Mouse (Mus musculus): ENCODE measurements around the gene Mpi. TPM values are rescaled to one million over a fixed set of nuclear protein-coding genes. Genes with fewer than 3 reads are reported as not detected.

Gene Mpi
- total and polyA plus RNA-seq, 3 experiments, result 29.0 to 41.8 (median 35.6) TPM

GRCm38 (mm10) chr9:57561711-57562099, 9.1 kb upstream of the Mpi start:
- DNase-seq, result no peak

GRCm38 (mm10) chr9:57560861-57561710, 8.5 kb upstream of the Mpi start, which contains the start of gene Scamp2:
Gene Scamp2 (plus strand): TSS chr9:57560943.
- peak; percentile 98 for DNase-seq

DNA sequence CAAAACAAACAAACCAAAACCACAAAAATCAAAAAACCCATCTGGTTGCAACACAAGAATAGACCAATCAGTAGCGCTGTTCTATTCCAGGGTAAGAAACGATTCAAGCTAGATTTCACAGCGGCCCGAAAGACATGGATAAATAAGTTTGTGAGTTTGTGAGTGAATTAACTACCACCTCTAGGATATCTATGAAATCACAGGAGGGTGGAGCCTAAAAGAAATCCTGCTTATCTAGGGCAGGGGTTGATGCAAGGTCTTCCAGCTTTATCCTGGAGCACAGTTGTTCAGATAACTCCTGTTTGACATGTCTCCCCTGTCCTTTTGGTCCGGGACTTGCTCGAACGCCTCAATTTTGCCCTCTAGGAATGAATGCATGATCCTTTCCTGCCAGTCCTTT, 7.7 kb upstream of the Mpi start:
- no peak for DNase-seq

GRCm38 (mm10) chr9:57559568-57559967, 7.0 kb upstream of the Mpi start:
- DNase-seq, result no peak

GRCm38 (mm10) chr9:57558625-57559024, 6.1 kb upstream of the Mpi start:
- no peak for DNase-seq

- DNase-seq, result no peak
Observed at GRCm38 (mm10) chr9:57557215-57557614, 4.7 kb upstream of the Mpi start.

- no peak for DNase-seq
Observed at GRCm38 (mm10) chr9:57554753-57555152, 2.2 kb upstream of the Mpi start.

DNA sequence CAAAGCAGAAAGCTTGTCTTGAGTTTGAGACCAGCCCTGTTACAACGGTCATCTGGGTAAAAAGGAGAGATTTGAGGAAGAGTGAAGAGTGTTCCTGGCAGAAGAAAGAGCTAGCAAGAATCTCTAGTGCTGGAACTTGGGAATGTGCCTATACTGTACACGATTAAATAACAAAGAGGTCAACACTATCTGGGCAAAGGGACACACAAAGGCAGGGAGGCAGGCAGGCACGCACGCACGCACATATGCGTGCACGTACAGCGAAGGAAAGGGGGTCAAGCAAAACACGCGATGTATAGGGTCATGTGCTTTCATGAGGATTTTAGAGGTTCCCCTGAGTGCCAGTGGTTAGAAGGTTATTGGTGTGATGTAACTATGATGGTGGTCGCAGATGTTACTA, 556 bp upstream of the Mpi start:
- no peak for DNase-seq

GRCm38 (mm10) chr9:57550126-57550862, 2.3 kb downstream of the Mpi start:
- peak; percentile 80 for DNase-seq

DNA sequence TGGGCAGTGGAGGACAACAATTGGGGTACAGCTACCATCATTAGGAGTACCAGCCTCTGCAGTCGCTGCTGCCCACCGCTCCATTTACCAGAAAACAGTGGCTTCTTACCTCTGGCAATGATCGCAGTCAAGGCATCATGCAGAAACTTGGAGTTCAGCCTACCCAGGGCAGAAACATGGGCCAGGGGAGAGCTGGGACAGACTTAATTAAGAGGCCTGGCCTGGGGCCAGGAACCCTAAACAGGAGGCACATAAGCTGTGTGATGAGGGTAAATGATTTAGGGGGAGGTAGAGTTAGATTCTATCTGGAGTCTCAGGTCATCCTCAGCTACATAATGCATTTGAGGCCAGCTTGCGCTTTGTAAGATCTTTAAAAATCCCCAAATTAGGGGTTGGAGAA, 3.4 kb downstream of the Mpi start:
- DNase-seq, result no peak

DNA sequence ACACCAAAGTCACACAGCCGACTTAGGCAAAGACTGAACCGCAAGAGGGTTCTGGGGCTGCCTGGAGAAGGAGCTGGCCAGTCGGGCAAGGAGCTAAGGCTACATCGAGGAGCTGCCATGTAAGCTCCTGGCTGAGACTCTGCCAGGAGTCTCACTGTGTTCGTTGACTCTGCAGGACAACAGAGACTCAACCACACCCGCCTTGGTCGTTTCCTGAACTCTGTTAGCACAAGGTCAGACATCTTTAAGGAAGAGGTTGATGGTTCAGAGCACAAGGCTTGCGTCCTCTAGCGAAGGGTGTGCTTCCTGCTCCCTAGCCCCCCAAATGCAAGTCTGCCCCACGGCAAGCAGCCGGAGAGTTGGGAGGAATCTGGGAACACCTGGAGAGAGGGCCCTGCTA, 4.7 kb downstream of the Mpi start:
- no peak for DNase-seq

DNA sequence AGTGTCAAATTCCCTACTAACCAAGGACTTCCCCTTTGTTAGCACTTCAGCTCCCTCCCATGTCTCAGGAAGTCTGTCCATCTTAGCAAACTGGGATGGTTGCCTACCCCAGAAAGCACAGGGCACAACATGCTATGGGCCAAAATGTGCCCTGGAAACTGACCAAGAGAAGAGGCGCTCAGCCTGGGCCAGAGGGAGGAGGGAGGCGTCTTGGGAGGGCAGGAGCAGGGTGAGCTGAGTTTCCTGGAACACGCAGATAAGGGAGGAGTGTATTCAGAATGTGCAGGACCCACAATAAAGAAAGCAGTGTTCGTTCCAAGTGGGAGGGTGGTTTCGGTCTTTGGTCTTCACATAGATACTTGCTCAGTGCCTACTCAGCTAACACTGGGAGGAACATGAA, 5.3 kb downstream of the Mpi start:
- no peak for DNase-seq

DNA sequence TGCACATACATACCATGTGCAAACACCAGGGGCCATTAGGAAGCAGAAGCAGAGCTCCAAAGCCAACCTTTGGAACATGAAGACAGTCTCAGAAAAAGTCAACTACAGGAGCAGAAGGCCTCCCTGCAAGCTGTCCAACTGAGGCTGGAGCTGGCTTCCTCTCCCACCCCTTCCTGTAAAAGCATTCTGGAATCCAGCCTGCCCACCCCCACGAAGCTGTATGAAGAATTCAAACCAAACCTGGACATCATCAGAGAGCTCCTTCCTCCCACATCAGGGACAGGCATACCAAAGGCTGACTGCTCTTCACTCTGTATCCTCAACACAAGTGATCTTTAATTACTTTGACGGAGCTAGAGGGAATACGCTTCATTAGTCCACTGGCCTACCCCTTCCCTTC, 8.6 kb downstream of the Mpi start:
- DNase-seq, result no peak

- DNase-seq, result no peak
Observed at GRCm38 (mm10) chr9:57541312-57541711, 11.3 kb downstream of the Mpi start.

GRCm38 (mm10) chr9:57539550-57539949, 13.0 kb downstream of the Mpi start:
- no peak for DNase-seq

GRCm38 (mm10) chr9:57537728-57538181, 14.8 kb downstream of the Mpi start:
- DNase-seq, result no peak

DNA sequence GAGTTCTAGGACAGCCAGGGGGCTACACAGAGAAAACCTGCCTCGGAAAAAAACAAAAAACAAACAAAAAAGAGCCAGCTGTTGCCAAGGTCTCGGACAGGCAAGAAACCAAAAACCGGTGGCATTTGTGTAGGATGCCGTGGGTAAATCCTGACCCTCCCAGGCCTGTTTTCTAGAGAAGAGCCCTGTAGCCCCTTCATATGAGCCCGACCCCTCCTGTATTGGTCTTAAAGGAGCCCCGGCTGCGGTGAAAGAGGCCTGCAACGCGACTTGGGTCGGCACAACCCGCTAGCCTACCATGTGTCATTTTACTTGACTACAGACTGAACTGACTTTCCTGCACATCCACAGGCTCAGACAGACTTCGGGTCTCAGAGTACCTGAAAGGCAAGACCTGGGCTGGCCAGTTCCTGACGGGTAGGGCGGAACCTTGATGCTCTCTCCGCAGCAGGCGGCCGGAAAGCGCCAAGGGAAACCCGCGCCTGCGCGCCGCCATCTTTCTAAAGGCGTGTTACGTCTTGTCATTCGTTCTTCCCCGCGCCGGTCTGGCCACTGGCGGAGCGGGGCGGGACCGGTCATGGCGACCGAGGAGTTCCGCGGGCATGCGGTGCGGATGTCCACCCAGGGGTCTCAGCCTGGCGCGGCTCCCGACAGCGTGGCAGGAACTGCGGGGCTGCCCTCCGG, 15.4 kb downstream of the Mpi start, which contains the start of gene Fam219b:
Gene Fam219b, plus strand, starts transcription at position 485 of the 684 bp plus-strand sequence.
- DNase-seq, result peak; percentile 93

GRCm38 (mm10) chr9:57536362-57536761, 16.2 kb downstream of the Mpi start:
- no peak for DNase-seq

DNA sequence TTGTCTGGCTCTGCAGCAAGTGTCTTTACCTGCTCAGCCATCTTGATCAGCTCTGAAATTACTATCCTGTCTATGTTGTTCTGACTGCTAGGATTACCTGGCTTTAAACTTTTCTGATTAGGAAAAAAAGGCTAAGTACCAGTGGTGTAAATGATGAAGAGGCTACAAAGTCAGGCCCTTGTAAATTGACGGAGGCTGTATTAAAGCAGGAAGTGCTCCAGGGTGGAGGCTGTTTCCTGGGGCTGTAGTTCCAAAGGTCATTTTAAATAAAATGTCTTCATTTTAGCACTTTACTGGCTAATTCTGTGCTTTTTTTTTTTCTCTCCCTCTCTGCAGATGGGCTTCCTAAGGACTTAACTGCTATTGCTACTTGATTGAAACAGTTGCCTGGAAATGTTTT, 20.6 kb downstream of the Mpi start:
- DNase-seq, result no peak

DNA sequence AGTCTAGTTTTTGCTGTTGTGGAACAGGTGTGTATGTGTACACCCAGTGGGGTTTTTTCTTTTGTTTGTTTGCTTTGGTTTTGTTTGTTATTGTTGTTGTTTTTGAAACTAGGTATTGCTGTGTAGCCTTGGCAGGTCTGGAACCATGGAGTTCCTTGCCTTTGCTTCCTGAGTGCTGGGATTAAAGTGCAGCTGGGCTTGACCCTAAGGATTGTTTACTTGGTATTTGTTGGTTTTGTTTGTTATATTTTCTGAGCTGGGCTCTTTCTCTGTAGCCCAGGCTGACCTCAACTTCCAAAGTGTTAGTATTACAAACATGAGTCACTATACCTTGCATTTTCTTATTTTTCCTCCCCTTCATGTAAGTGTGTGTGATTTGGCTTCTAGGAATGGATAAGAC, 26.1 kb downstream of the Mpi start:
- no peak for DNase-seq

DNA sequence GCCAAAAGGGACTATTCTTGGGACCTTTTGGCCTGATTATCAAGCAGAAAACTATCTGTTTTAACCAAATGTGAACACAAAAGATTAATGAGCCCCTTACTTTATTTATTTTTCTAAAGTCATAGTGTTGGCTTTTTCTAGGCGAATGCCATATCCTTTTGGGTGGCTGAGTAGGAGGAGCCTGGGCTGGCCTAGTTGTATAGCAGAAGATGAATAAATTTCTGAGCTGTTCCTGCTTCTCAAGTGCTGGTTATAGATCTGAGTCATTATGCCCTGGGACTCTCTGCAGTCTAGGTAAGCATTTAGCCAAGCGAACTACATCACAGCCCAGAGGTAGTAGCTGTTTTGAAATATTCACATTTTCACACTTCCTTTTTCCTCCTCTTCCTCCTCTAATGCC, 27.0 kb downstream of the Mpi start:
- no peak for DNase-seq

- no peak for DNase-seq
Observed at GRCm38 (mm10) chr9:57524439-57524838, 28.1 kb downstream of the Mpi start.

- no peak for DNase-seq
Observed at GRCm38 (mm10) chr9:57523754-57524153, 28.8 kb downstream of the Mpi start.
